Mouse (Mus musculus): ENCODE data around the gene Mpped2. TPM values are rescaled to one million over a fixed set of nuclear protein-coding genes. Genes with fewer than 3 reads are reported as not detected.

Mpped2 gene
- 0.15 and 0.17 TPM in 2 replicates for polyA plus RNA-seq (2012; ENCODE audit: low replicate concordance)

DNA sequence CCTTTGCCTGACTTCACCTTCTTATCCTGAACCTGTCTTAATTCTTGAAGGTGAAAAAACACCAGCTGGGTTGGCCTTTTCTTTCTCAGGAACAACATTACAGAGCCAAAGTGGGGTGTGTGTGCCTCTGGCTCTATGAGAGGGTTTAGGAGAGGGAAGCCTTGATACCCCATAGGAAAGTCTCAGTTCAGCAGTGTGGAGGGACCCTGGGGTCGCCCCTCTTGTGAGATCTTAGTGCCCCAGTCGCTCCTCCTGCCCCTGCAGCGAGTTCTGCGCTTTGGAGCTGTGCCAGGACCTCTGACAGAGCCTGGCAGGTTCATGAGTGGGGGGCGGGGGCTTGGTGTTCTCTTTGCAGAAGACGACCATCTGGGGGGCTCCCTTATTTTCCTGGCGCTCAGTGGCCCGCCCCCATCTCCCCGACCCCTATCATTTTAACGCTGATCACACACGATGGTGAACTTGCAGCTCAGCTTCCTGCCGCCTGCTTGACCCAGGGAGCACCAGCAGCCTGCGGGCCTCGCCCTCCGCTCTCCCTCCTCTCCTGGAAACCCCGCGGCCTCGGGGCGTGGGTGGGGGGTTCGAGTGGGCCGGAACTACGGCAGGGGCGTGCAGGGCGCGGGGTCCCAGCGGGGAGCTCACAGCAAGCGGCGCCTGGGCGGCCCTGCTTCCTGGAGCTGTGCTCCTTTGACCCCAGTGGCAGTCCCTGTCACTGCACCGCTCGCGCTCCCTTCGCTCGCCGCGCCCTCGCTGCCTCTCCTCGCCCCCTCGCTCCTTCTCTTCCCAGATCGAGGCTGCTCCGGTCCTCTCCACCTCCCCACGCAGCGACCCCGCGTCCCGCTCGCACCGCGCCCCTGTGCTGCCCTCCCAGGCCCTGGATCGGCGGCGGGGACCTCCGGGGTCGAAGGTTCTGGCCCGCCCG, at the start of gene Mpped2:
Gene Mpped2, plus strand, starts transcription at position 487 of the 919 bp plus-strand sequence.

